Mouse (Mus musculus) forebrain, postnatal 0 days (tissue): ENCODE results near the gene Trim6. TPM values are rescaled to one million over a fixed set of nuclear protein-coding genes. Genes with fewer than 3 reads are reported as not detected.

ENCODE experiments used
- ATAC-seq: fragments of 200-750 bp; cut with Nextera tagmentation; 2 replicates; pipeline ENCODE4 v1.8.0; 2017; ENCODE audit warnings: mild to moderate bottlenecking, moderate library complexity
- DNase-seq: peaks from one replicate; pipeline ENCODE4 v3.0.0-alpha.2; 2015
- H3K27ac ChIP-seq: fragments of 300-500 bp; sonication (generic); 2 replicates; pipeline ENCODE4 v1.5.1; 2014; ENCODE audit warnings: low read depth, mild to moderate bottlenecking, antibody characterized with exemption, low read length, moderate library complexity, mixed read lengths
- H3K27me3 ChIP-seq: fragments of 300-500 bp; sonication (generic); 2 replicates; pipeline ENCODE4 v1.6.1; 2014; ENCODE audit warnings: mild to moderate bottlenecking, low read length, mixed read lengths; ENCODE audit not compliant: insufficient read depth
- H3K36me3 ChIP-seq: fragments of 300-500 bp; sonication (generic); 2 replicates; pipeline ENCODE4 v1.6.1; 2014; ENCODE audit warnings: mild to moderate bottlenecking, moderate library complexity; ENCODE audit not compliant: insufficient read depth
- H3K4me1 ChIP-seq: fragments of 300-500 bp; sonication (generic); 2 replicates; pipeline ENCODE4 v1.6.1; 2014; ENCODE audit warnings: antibody characterized with exemption; ENCODE audit not compliant: insufficient read depth
- H3K4me2 ChIP-seq: fragments of 300-500 bp; sonication (generic); 2 replicates; pipeline ENCODE4 v1.6.1; 2014; ENCODE audit warnings: low read depth, mild to moderate bottlenecking, moderate library complexity
- H3K4me3 ChIP-seq: fragments of 300-500 bp; sonication (generic); 2 replicates; pipeline ENCODE4 v1.5.1; 2014; ENCODE audit warnings: low read depth, low read length, mixed read lengths
- H3K9ac ChIP-seq: fragments of 300-500 bp; sonication (generic); 2 replicates; pipeline ENCODE4 v1.6.1; 2014; ENCODE audit warnings: mild to moderate bottlenecking
- H3K9me3 ChIP-seq: fragments of 300-500 bp; sonication (generic); 2 replicates; pipeline ENCODE4 v1.6.1; 2016; ENCODE audit warnings: low read length
- CTCF ChIP-seq: sonication (generic); IDR thresholded peaks from 2 replicates; pipeline ENCODE4 v1.5.1; 2016; ENCODE audit warnings: antibody characterized with exemption, control low read depth, low read depth
- WGBS: fragments of 180-500 bp; shearing (Covaris S2); extraction: QIAGEN DNeasy Blood & Tissue Kit; methylation state at CpG from one replicate; pipeline ENCODE4 v1.1.7; 2014; 5-methylcytosine and 5-hydroxymethylcytosine counted together
- polyA plus RNA-seq: library from polyadenylated mRNA; unstranded; fragments of >200 nt; fragmentation: Nextera tagmentation; extraction: Ambion mirVana; gene quantifications from 2 replicates; pipeline ENCODE4 v1.2.1, GENCODE M21; 2015
- total RNA-seq: library from RNA; depleted of rRNA; stranded (reverse); fragments of >200 nt; gene quantifications from 2 replicates; pipeline ENCODE4 v1.2.3, GENCODE M21; 2014; rRNA removed

Gene Trim6
- total RNA-seq (0.23 and 0.38 TPM in 2 replicates), polyA plus RNA-seq (0.21 and 0.34 TPM in 2 replicates)

- Histone ChIP-seq H3K27me3 (no peaks in the 10 kb centered on the region), H3K9ac (no peak within 1 kb of the TSS), H3K36me3 (no peaks in the 10 kb centered on the region), H3K4me2 (peak within 1 kb of the TSS; percentile 38), H3K9me3 (no peaks in the 10 kb centered on the region), H3K4me3 (peak within 1 kb of the TSS; percentile 6), H3K4me1 (no peaks in the 10 kb centered on the region), H3K27ac (no peak within 1 kb of the TSS)
- ATAC-seq (peak; percentile 75), DNase-seq (peak; percentile 20)
- no peak for TF ChIP-seq CTCF
- 4% methylated on average over 37 of the region's 37 CpGs for WGBS
These were observed at the start of gene Trim6 for GRCm38 (mm10) chr7:104218701-104219569. TSS of gene Trim6 (plus strand) at chr7:104218793.

DNA sequence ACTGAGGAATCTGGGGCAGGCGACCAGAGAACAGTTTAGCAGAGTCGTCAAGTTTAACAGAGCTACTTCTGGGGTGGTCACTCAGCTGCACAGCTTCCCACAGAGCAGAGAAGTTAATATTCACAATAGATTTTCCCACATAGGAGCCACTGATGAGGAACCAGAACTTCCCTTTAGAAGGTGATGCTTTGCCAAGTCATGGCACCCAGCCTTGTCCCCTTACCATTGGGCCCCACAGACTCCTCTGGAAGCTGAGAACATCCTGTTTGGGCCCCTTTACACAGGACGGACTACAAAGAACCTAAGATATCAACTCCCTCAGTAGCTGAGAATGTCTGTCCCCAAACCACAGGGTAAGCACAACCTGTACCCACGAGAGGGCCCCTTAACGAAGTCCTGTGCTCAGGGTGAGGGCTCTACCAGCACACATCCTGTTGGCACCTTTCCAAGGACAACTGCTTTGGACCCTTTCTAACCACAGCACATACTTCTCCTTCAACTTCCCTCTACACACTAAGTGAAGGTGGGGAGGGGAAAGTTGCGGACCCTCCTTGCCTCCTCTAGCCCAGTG, 48.9 kb upstream of the Trim6 start:
- no peak for ATAC-seq
- Histone ChIP-seq H3K9ac (no peak overlapping the region), H3K36me3 (no peaks in the 10 kb centered on the region), H3K27ac (no peak overlapping the region), H3K4me2 (no peak overlapping the region), H3K4me3 (no peak overlapping the region), H3K9me3 (no peaks in the 10 kb centered on the region), H3K4me1 (no peaks in the 10 kb centered on the region), H3K27me3 (no peaks in the 10 kb centered on the region)
- DNase-seq, result no peak
- WGBS, result 83% methylated on average over 6 of the region's 6 CpGs
- no peak for TF ChIP-seq CTCF

DNA sequence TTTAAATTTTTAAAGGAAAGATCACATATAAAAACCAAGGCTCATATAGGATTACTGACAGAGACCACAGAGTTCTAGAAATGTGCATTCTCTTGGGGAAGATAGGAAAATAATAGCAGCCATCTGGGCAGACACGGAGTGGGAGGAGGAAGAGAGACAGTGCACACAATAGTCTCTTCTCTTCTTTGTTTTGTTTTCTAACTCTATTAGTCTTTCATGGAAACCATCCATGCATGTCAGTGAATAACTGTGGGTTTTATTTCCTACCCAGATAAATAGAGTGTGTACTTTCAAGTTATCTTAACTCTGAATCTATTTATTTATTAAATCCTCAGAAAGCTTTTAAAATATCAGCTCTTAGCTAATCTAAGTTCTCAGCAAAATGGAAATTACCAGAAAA, 43.5 kb upstream of the Trim6 start:
- WGBS, result 17% methylated on average over 1 of the region's 1 CpGs
- Histone ChIP-seq H3K4me1 (no peaks in the 10 kb centered on the region), H3K27ac (no peak overlapping the region), H3K27me3 (no peaks in the 10 kb centered on the region), H3K9me3 (no peaks in the 10 kb centered on the region), H3K9ac (no peak overlapping the region), H3K4me3 (no peak overlapping the region), H3K4me2 (no peak overlapping the region), H3K36me3 (no peaks in the 10 kb centered on the region)
- no peak for TF ChIP-seq CTCF
- DNase-seq, result no peak
- no peak for ATAC-seq

DNA sequence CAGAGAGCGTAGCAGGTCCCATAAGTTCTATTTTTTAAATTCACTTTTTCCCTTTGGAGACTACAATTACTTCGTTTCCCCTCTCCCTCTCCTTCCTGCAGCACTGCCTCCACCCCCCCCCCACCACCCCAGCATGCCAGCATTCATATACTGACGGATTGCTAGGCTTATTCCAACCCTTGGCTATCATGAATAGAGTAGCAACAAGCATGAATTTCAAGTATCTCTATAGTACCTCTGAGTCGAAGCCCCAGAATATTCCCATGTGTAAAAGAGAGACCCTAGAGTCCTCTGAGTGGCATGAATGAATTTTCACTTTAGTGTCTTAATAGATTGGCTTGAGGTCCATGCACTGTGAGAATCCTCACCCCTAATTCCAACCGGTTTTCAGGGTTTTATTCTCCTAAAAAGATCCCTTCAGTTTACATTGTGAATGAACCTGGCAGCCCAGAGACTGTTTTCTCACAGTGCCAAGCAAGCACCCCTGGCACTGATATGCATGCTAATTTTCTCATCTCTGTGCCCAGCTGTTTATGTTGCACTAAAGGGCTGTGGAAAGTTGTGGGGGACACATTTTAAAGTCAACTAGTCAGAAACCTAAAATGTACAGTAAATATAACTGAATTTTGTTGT, 40.1 kb upstream of the Trim6 start:
- no peaks in the 10 kb centered on the region for H3K4me1 ChIP-seq
- no peak for ATAC-seq
- no peak for TF ChIP-seq CTCF
- H3K9me3 ChIP-seq, result no peaks in the 10 kb centered on the region
- no peaks in the 10 kb centered on the region for H3K27me3 ChIP-seq
- H3K4me3 ChIP-seq, result no peak overlapping the region
- no peak overlapping the region for H3K27ac ChIP-seq
- no peak overlapping the region for H3K4me2 ChIP-seq
- no peak overlapping the region for H3K9ac ChIP-seq
- DNase-seq, result no peak
- no peaks in the 10 kb centered on the region for H3K36me3 ChIP-seq
- WGBS, result 52% methylated on average over 5 of the region's 5 CpGs

- ATAC-seq (no peak), DNase-seq (no peak)
- Histone ChIP-seq H3K9me3 (no peaks in the 10 kb centered on the region), H3K27me3 (no peaks in the 10 kb centered on the region), H3K27ac (no peak overlapping the region), H3K9ac (no peak overlapping the region), H3K4me1 (no peaks in the 10 kb centered on the region), H3K4me2 (no peak overlapping the region), H3K36me3 (no peaks in the 10 kb centered on the region), H3K4me3 (no peak overlapping the region)
- no peak for TF ChIP-seq CTCF
- 73% methylated on average over 1 of the region's 1 CpGs for WGBS
These were observed 39.5 kb upstream of the Trim6 start for GRCm38 (mm10) chr7:104179074-104179473.

GRCm38 (mm10) chr7:104183292-104183691, 35.3 kb upstream of the Trim6 start, which contains the start of gene Olfr648:
TSS of gene Olfr648 (minus strand) at chr7:104183392.
- Histone ChIP-seq H3K4me1 (no peaks in the 10 kb centered on the region), H3K27me3 (no peaks in the 10 kb centered on the region), H3K4me3 (no peak within 1 kb of the TSS), H3K4me2 (no peak within 1 kb of the TSS), H3K9me3 (no peaks in the 10 kb centered on the region), H3K36me3 (no peaks in the 10 kb centered on the region), H3K27ac (no peak within 1 kb of the TSS), H3K9ac (no peak within 1 kb of the TSS)
- no peak for TF ChIP-seq CTCF
- 91% methylated on average over 2 of the region's 2 CpGs for WGBS
- no peak for DNase-seq
- no peak for ATAC-seq

DNA sequence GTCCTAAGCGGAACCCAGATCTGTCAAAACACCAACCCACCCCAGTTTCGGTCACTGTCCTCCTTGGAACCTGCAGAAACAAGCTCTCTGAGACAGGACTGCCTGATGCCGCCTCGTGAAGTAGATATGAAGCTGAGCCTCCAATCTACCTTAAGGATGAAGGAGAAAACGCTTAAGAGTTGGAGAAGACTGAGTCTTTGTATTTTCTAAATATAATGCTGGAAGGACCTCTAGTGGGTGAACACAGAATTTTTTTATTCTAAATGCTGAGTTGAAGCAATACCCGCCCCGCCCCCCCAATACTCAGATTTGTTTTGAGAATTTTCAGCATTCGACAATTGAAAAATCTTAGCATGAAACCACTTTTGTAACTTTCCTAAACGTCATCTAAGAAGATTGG, 27.3 kb upstream of the Trim6 start:
- no peak overlapping the region for H3K4me3 ChIP-seq
- H3K4me2 ChIP-seq, result no peak overlapping the region
- DNase-seq (no peak), ATAC-seq (no peak)
- no peak overlapping the region for H3K9ac ChIP-seq
- no peak for TF ChIP-seq CTCF
- H3K36me3 ChIP-seq, result no peaks in the 10 kb centered on the region
- no peaks in the 10 kb centered on the region for H3K9me3 ChIP-seq
- no peak overlapping the region for H3K27ac ChIP-seq
- no peaks in the 10 kb centered on the region for H3K4me1 ChIP-seq
- 62% methylated on average over 9 of the region's 9 CpGs for WGBS
- H3K27me3 ChIP-seq, result no peaks in the 10 kb centered on the region
